Mouse (Mus musculus): ENCODE data around the gene Dcst1. TPM values are rescaled to one million over a fixed set of nuclear protein-coding genes. Genes with fewer than 3 reads are reported as not detected.
A peak's percentile ranks its signal among the peaks of the same experiment; 100 is the strongest.

Dcst1 gene
- polyA plus RNA-seq, 1 experiment from 2014 or later, result 0.55 TPM

GRCm38 (mm10) chr3:89322514-89323165 is 42.4 kb downstream of the Dcst1 start, which contains the start of gene Efna3:
Gene Efna3, minus strand, starts transcription at chr3:89322965.
- Histone ChIP-seq H3K36me3 (ENCODE audit: control insufficient read depth, insufficient read depth, low read length) (no peaks in the 10 kb centered on the region), H3K4me1 (ENCODE audit: control insufficient read depth, insufficient read depth, low read length) (peaks cover 32% of the 10 kb centered on the region), H3K27me3 (ENCODE audit: control insufficient read depth, insufficient read depth, low read length) (peaks cover 24% of the 10 kb centered on the region), H3K9ac (replicated peaks; ENCODE audit: low read length) (peak within 1 kb of the TSS; percentile 84), H3K4me2 (ENCODE audit: low read length) (peak within 1 kb of the TSS; percentile 80), H3K4me3 (replicated peaks; ENCODE audit: low read depth, low read length) (peak within 1 kb of the TSS; percentile 69), H3K9me3 (ENCODE audit: control insufficient read depth, low read length) (no peaks in the 10 kb centered on the region), H3K27ac (replicated peaks; ENCODE audit: low read depth, low read length) (peak within 1 kb of the TSS; percentile 89)
- ATAC-seq (ENCODE audit: low FRiP score, low TSS enrichment), result peak; percentile 57
- peak; percentile 95 for DNase-seq
- under 1% methylated on average over 53 of the region's 53 CpGs for WGBS

GRCm38 (mm10) chr3:89322131-89322500 is 42.9 kb downstream of the Dcst1 start:
- Histone ChIP-seq H3K27me3 (ENCODE audit: control insufficient read depth, insufficient read depth, low read length) (peaks cover 25% of the 10 kb centered on the region), H3K27ac (replicated peaks; ENCODE audit: low read depth, low read length) (peak overlapping the region; percentile 89), H3K9ac (replicated peaks; ENCODE audit: low read length) (peak overlapping the region; percentile 84), H3K4me1 (ENCODE audit: control insufficient read depth, insufficient read depth, low read length) (peaks cover 33% of the 10 kb centered on the region), H3K9me3 (ENCODE audit: control insufficient read depth, low read length) (no peaks in the 10 kb centered on the region), H3K36me3 (ENCODE audit: control insufficient read depth, insufficient read depth, low read length) (no peaks in the 10 kb centered on the region), H3K4me2 (ENCODE audit: low read length) (peak overlapping the region; percentile 80), H3K4me3 (replicated peaks; ENCODE audit: low read depth, low read length) (peak overlapping the region; percentile 69)
- DNase-seq (no peak), ATAC-seq (ENCODE audit: low FRiP score, low TSS enrichment) (no peak)
- 1% methylated on average over 14 of the region's 14 CpGs for WGBS

DNA sequence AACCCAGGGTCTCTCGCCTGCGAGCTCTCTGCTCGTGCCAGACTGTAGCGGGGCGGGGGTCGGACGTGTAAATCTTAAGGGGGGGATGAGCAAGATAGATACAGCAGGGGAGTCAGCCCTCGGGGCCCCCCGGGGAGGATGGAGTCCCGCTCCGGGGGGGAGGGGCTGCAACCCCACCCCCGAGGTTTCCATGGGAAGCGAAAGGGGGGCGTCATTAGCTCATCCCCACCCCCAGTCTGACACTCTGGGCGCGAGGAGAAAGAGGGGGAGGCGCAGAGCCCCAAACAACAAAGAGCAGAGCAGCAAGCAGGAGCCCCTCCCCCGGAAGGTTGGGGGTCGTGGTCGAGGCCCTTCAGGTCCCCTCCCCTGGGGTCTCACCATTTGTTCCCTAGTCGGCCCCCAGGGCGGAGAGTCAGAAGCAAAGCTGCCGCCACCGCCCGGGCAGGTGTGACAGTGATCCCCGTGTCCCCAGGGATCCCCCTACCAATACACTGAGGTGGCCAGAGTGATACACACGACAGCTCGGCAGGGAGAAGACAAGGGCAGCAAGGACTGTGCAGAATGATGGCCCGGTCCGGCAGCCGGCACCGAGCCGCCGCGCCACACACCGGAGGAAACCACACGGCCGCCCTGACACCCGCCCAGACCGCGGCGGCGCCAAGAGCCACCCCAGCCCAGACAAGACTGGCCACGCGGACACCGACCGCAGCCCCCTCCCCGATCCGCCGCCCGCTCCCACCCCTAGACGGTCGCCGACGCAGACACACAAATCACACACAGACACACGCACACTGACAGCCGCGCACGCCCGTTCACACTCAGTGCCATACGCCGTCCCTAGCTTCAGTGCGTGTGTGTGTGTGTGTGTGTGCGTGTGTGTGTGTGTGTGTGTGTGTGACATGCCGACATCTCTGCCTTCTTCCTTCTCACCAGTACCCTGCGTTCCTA is 43.6 kb downstream of the Dcst1 start:
- no peaks in the 10 kb centered on the region for H3K9me3 ChIP-seq (ENCODE audit: control insufficient read depth, low read length)
- peak; percentile 68 for DNase-seq
- peak overlapping the region; percentile 80 for H3K4me2 ChIP-seq (ENCODE audit: low read length)
- peak overlapping the region; percentile 84 for H3K9ac ChIP-seq (replicated peaks; ENCODE audit: low read length)
- ATAC-seq (ENCODE audit: low FRiP score, low TSS enrichment), result peak; percentile 16; the same call in 1 of the 2 replicates
- H3K36me3 ChIP-seq (ENCODE audit: control insufficient read depth, insufficient read depth, low read length), result no peaks in the 10 kb centered on the region
- H3K27me3 ChIP-seq (ENCODE audit: control insufficient read depth, insufficient read depth, low read length), result peaks cover 25% of the 10 kb centered on the region
- peaks cover 37% of the 10 kb centered on the region for H3K4me1 ChIP-seq (ENCODE audit: control insufficient read depth, insufficient read depth, low read length)
- peak overlapping the region; percentile 69 for H3K4me3 ChIP-seq (replicated peaks; ENCODE audit: low read depth, low read length)
- 1% methylated on average over 64 of the region's 66 CpGs for WGBS
- H3K27ac ChIP-seq (replicated peaks; ENCODE audit: low read depth, low read length), result peak overlapping the region; percentile 89

DNA sequence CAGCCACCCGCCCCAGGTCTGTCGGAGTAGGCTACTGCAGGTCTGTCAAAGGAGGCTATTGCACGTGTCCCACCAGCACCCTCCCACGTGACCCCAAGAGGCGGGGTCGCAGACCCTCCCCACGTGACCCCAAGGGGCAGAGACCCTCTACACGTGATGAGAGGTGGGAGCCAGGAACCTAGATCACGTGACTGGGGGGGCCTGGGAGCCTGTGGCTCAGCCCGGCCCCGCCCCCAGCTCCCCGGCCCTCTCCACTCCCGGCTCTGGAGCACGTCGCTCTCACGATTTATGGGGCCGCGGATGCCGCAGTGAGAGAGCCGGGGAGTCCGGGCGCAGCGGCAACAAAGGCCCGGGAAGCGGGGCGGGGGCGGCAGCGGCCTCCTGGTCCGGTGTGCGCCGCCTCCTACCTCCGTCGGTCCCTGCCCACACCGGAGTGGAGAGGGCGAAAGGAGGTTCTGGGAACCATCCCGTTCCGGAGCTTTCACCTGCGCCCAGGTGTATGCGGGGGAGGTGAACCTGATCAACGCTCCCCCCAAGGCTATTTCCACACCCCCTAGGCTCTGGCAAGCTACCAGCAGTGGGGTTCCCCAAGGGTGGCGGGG is 44.4 kb downstream of the Dcst1 start:
- under 1% methylated on average over 41 of the region's 41 CpGs for WGBS
- peak; percentile 40 for ATAC-seq (ENCODE audit: low FRiP score, low TSS enrichment)
- peaks cover 30% of the 10 kb centered on the region for H3K27me3 ChIP-seq (ENCODE audit: control insufficient read depth, insufficient read depth, low read length)
- H3K4me3 ChIP-seq (replicated peaks; ENCODE audit: low read depth, low read length), result peak overlapping the region; percentile 69
- no peaks in the 10 kb centered on the region for H3K9me3 ChIP-seq (ENCODE audit: control insufficient read depth, low read length)
- H3K36me3 ChIP-seq (ENCODE audit: control insufficient read depth, insufficient read depth, low read length), result no peaks in the 10 kb centered on the region
- peak overlapping the region; percentile 80 for H3K4me2 ChIP-seq (ENCODE audit: low read length)
- peaks cover 42% of the 10 kb centered on the region for H3K4me1 ChIP-seq (ENCODE audit: control insufficient read depth, insufficient read depth, low read length)
- peak overlapping the region; percentile 89 for H3K27ac ChIP-seq (replicated peaks; ENCODE audit: low read depth, low read length)
- peak; percentile 82 for DNase-seq
- H3K9ac ChIP-seq (replicated peaks; ENCODE audit: low read length), result peak overlapping the region; percentile 84

DNA sequence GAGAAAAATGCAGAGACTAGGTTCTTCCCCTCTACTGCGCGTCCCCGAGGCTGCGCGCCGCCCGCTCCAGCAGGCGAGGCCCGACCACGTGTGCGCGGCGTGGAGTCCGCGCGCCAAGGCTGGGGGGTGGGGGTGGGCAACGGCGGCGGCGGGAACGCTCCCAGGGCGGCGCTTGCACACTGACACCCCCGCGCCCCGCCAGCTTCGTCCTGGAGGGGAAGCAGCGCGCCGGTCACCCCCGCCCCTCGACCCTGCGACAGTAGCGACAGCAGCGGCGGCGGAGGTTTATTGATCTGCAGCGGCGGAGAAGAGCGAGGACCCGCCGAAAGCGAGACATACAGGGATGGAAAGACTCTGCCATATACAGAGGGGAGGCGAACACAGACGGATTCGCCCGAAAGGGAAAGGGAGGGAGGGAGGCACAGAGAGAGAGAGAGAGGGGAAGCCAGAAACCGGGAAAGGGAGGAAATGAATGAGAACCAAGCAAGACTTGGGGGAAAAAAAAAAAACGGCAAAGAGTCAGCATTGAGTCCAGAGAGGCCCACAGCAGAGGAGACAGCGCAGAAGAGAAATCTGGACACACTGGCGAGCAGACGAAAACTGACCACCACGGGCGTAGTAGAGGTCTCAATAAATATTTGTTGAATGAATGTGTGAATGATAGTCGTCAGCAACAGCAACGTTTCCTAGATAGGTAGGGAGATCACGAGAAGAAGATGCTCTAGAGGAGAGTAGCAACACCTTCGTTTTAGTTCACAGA is 45.3 kb downstream of the Dcst1 start:
- 3% methylated on average over 58 of the region's 58 CpGs for WGBS
- peaks cover 5% of the 10 kb centered on the region for H3K36me3 ChIP-seq (ENCODE audit: control insufficient read depth, insufficient read depth, low read length)
- peaks cover 50% of the 10 kb centered on the region for H3K4me1 ChIP-seq (ENCODE audit: control insufficient read depth, insufficient read depth, low read length)
- H3K4me2 ChIP-seq (ENCODE audit: low read length), result peak overlapping the region; percentile 80
- peak; percentile 69 for DNase-seq
- ATAC-seq (ENCODE audit: low FRiP score, low TSS enrichment), result no peak
- peaks cover 30% of the 10 kb centered on the region for H3K27me3 ChIP-seq (ENCODE audit: control insufficient read depth, insufficient read depth, low read length)
- peak overlapping the region; percentile 69 for H3K4me3 ChIP-seq (replicated peaks; ENCODE audit: low read depth, low read length)
- peak overlapping the region; percentile 67 for H3K27ac ChIP-seq (replicated peaks; ENCODE audit: low read depth, low read length)
- H3K9ac ChIP-seq (replicated peaks; ENCODE audit: low read length), result peak overlapping the region; percentile 52; the same call in 1 of the 2 replicates
- no peaks in the 10 kb centered on the region for H3K9me3 ChIP-seq (ENCODE audit: control insufficient read depth, low read length)

GRCm38 (mm10) chr3:89318971-89319590 is 46.0 kb downstream of the Dcst1 start:
- peaks cover 30% of the 10 kb centered on the region for H3K27me3 ChIP-seq (ENCODE audit: control insufficient read depth, insufficient read depth, low read length)
- WGBS, result 6% methylated on average over 21 of the region's 21 CpGs

GRCm38 (mm10) chr3:89318316-89318715 is 46.7 kb downstream of the Dcst1 start:
- Histone ChIP-seq H3K4me1 (ENCODE audit: control insufficient read depth, insufficient read depth, low read length) (peaks cover 50% of the 10 kb centered on the region), H3K27me3 (ENCODE audit: control insufficient read depth, insufficient read depth, low read length) (peaks cover 30% of the 10 kb centered on the region), H3K36me3 (ENCODE audit: control insufficient read depth, insufficient read depth, low read length) (peaks cover 18% of the 10 kb centered on the region), H3K27ac (replicated peaks; ENCODE audit: low read depth, low read length) (no peak overlapping the region), H3K4me3 (replicated peaks; ENCODE audit: low read depth, low read length) (no peak overlapping the region), H3K9me3 (ENCODE audit: control insufficient read depth, low read length) (no peaks in the 10 kb centered on the region), H3K9ac (replicated peaks; ENCODE audit: low read length) (no peak overlapping the region), H3K4me2 (ENCODE audit: low read length) (no peak overlapping the region)
- DNase-seq, result no peak
- ATAC-seq (ENCODE audit: low FRiP score, low TSS enrichment), result no peak
- 72% methylated on average over 8 of the region's 8 CpGs for WGBS

More at GRCm38 (mm10) chr3:89318971-89319590, 46.0 kb downstream of the Dcst1 start:
- Histone ChIP-seq H3K4me2 (ENCODE audit: low read length) (peak overlapping the region; percentile 80), H3K36me3 (ENCODE audit: control insufficient read depth, insufficient read depth, low read length) (peaks cover 12% of the 10 kb centered on the region), H3K9ac (replicated peaks; ENCODE audit: low read length) (peak overlapping the region; percentile 52; the same call in 1 of the 2 replicates), H3K27ac (replicated peaks; ENCODE audit: low read depth, low read length) (peak overlapping the region; percentile 67), H3K9me3 (ENCODE audit: control insufficient read depth, low read length) (no peaks in the 10 kb centered on the region), H3K4me1 (ENCODE audit: control insufficient read depth, insufficient read depth, low read length) (peaks cover 50% of the 10 kb centered on the region), H3K4me3 (replicated peaks; ENCODE audit: low read depth, low read length) (peak overlapping the region; percentile 69)
- ATAC-seq (ENCODE audit: low FRiP score, low TSS enrichment) (no peak), DNase-seq (no peak)

Measured in midbrain, embryonic 14.5 days (tissue).